Mouse (Mus musculus) embryonic facial prominence, embryonic 10.5 days (tissue): ENCODE data around the gene F8. TPM values are rescaled to one million over a fixed set of nuclear protein-coding genes. Genes with fewer than 3 reads are reported as not detected.

Experiments used
- DNase-seq: peaks from one replicate; pipeline ENCODE4 v3.0.0-alpha.2; 2017; ENCODE audit warnings: low spot score
- H3K27ac ChIP-seq: fragments of 300-500 bp; sonication (generic); replicated peaks from 2 replicates; pipeline ENCODE4 v1.5.1; 2016; ENCODE audit warnings: mild to moderate bottlenecking
- H3K27me3 ChIP-seq: fragments of 300-500 bp; sonication (generic); replicated peaks from 2 replicates; pipeline ENCODE4 v1.6.1; 2016; ENCODE audit warnings: low read depth, mild to moderate bottlenecking; ENCODE audit not compliant: poor library complexity, severe bottlenecking
- H3K36me3 ChIP-seq: fragments of 300-500 bp; sonication (generic); replicated peaks from 2 replicates; pipeline ENCODE4 v1.6.1; 2016; ENCODE audit warnings: mild to moderate bottlenecking, moderate library complexity
- H3K4me1 ChIP-seq: fragments of 300-500 bp; sonication (generic); 2 replicates; pipeline ENCODE4 v1.6.1; 2016
- H3K4me3 ChIP-seq: fragments of 300-500 bp; sonication (generic); 2 replicates; pipeline ENCODE4 v1.5.1; 2016; ENCODE audit warnings: mild to moderate bottlenecking, moderate library complexity
- H3K9me3 ChIP-seq: fragments of 300-500 bp; sonication (generic); 2 replicates; pipeline ENCODE4 v1.6.1; 2016; ENCODE audit warnings: mild to moderate bottlenecking
- WGBS: fragments of 180-500 bp; shearing (Covaris S2); methylation state at CpG from one replicate; pipeline ENCODE4 v1.1.7; 2016; 5-methylcytosine and 5-hydroxymethylcytosine counted together
- polyA plus RNA-seq: library from polyadenylated mRNA; unstranded; fragments of >200 nt; fragmentation: Nextera tagmentation; extraction: Ambion mirVana; gene quantifications from 2 replicates; pipeline ENCODE4 v1.2.1, GENCODE M21; 2016

F8 gene
- polyA plus RNA-seq, 1 experiment from 2014 or later = 1.7 TPM

DNA sequence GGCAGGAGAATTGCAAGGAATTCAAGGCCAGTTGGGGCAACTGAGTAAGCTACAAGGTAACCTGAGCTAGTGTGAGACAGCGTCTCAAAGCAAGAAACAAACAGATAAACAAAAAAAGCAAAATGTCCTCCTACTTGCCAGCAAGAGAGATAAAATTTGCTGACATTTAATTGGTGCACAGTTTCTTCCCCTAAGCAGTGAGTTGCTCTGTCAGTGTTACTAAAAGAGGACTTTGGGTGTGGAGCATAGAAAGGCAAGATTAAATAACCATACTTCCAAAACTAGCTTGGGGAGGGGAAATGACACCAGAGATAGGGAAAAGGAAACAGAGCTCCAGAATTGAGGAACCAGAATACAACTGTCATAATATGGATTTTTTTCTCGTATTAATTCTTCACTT lies 252.9 kb downstream of the F8 start:
- no peak for DNase-seq
- no peak overlapping the region for H3K4me3 ChIP-seq
- no peaks in the 10 kb centered on the region for H3K9me3 ChIP-seq
- peaks cover 9% of the 10 kb centered on the region for H3K36me3 ChIP-seq
- WGBS = 75% methylated on average over 2 of the region's 2 CpGs
- H3K4me1 ChIP-seq = no peaks in the 10 kb centered on the region
- no peaks in the 10 kb centered on the region for H3K27me3 ChIP-seq
- no peak overlapping the region for H3K27ac ChIP-seq

- no peak for DNase-seq
- Histone ChIP-seq H3K4me1 (no peaks in the 10 kb centered on the region), H3K27me3 (no peaks in the 10 kb centered on the region), H3K4me3 (no peak overlapping the region), H3K27ac (no peak overlapping the region), H3K36me3 (peaks cover 9% of the 10 kb centered on the region), H3K9me3 (no peaks in the 10 kb centered on the region)
Measured at GRCm38 (mm10) chrX:75128333-75128980, 254.0 kb downstream of the F8 start.

DNA sequence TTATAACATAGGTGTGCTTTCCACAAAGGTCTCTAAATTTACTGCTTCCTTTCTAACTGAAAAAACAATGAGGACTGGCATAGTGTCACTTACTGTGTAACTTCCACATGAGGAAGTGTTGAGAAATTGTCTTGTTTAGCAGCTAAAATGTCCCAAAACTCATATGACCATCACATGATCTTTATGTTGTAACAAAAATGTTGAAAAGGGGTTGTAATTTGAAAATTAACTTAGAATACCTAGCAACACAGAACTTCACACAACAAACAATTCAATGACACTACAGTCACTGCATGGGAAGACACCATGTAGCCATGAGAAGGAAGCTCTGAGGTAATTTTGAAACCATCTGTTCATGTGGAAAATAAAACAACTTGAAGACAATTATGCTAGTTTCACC lies 255.5 kb downstream of the F8 start:
- peaks cover 9% of the 10 kb centered on the region for H3K36me3 ChIP-seq

GRCm38 (mm10) chrX:75125606-75126005 lies 256.8 kb downstream of the F8 start:
- Histone ChIP-seq H3K4me1 (no peaks in the 10 kb centered on the region), H3K9me3 (no peaks in the 10 kb centered on the region), H3K4me3 (no peak overlapping the region), H3K27ac (no peak overlapping the region), H3K27me3 (no peaks in the 10 kb centered on the region), H3K36me3 (peaks cover 9% of the 10 kb centered on the region)
- DNase-seq = no peak
- WGBS = 89% methylated on average over 3 of the region's 3 CpGs

More for the DNA sequence above, 255.5 kb downstream of the F8 start:
- Histone ChIP-seq H3K4me1 (no peaks in the 10 kb centered on the region), H3K27me3 (no peaks in the 10 kb centered on the region), H3K4me3 (no peak overlapping the region), H3K27ac (no peak overlapping the region), H3K9me3 (no peaks in the 10 kb centered on the region)
- DNase-seq = no peak

Other genes with a start within 250 kb of the F8 start
- gene Smim9, start 218.8 kb downstream of the F8 start, polyA plus RNA-seq = not detected in 2 replicates
- gene Fundc2, start 216 bp downstream of the F8 start, polyA plus RNA-seq = 34.6 and 39.8 TPM in 2 replicates
- gene Cmc4, start 34.0 kb upstream of the F8 start, polyA plus RNA-seq = 14.8 and 17.4 TPM in 2 replicates
- gene Mtcp1, start 34.0 kb upstream of the F8 start, polyA plus RNA-seq = 9.4 and 10.0 TPM in 2 replicates
- gene Brcc3, start 34.0 kb upstream of the F8 start, polyA plus RNA-seq = 79.3 and 83.0 TPM in 2 replicates
- gene Vbp1, start 131.7 kb upstream of the F8 start, polyA plus RNA-seq = 180 and 184 TPM in 2 replicates
- gene Rab39b, start 195.6 kb upstream of the F8 start, polyA plus RNA-seq = 7.9 and 8.1 TPM in 2 replicates